Mouse (Mus musculus): ENCODE data around the gene Trnt1. TPM values are rescaled to one million over a fixed set of nuclear protein-coding genes. Genes with fewer than 3 reads are reported as not detected.

Gene Trnt1
- polyA plus RNA-seq, 1 experiment from 2014 or later = 69.3 TPM

- no peaks in the 10 kb centered on the region for H3K9me3 ChIP-seq
- 90% methylated on average over 5 of the region's 5 CpGs for WGBS
- no peaks in the 10 kb centered on the region for H3K27me3 ChIP-seq
- no peak overlapping the region for H3K4me3 ChIP-seq
- H3K36me3 ChIP-seq = peaks cover 24% of the 10 kb centered on the region
- no peak overlapping the region for H3K9ac ChIP-seq
- no peak overlapping the region for H3K27ac ChIP-seq
- no peak overlapping the region for H3K4me2 ChIP-seq (replicated peaks)
- ATAC-seq (ENCODE audit: insufficient number of reproducible peaks, insufficient read depth, low FRiP score, low TSS enrichment) = no peak
- no peaks in the 10 kb centered on the region for H3K4me1 ChIP-seq
Measured at GRCm38 (mm10) chr6:106792486-106792885, 23.6 kb downstream of the Trnt1 start.

GRCm38 (mm10) chr6:106793088-106793487 is 24.2 kb downstream of the Trnt1 start:
- Histone ChIP-seq H3K27ac (no peak overlapping the region), H3K27me3 (no peaks in the 10 kb centered on the region), H3K9ac (no peak overlapping the region), H3K4me2 (replicated peaks) (no peak overlapping the region), H3K9me3 (no peaks in the 10 kb centered on the region), H3K4me1 (no peaks in the 10 kb centered on the region), H3K4me3 (no peak overlapping the region), H3K36me3 (peaks cover 21% of the 10 kb centered on the region)
- ATAC-seq (ENCODE audit: insufficient number of reproducible peaks, insufficient read depth, low FRiP score, low TSS enrichment) = no peak
- WGBS = 92% methylated on average over 7 of the region's 7 CpGs

- no peak overlapping the region for H3K27ac ChIP-seq
- 95% methylated on average over 10 of the region's 10 CpGs for WGBS
- H3K9me3 ChIP-seq = no peaks in the 10 kb centered on the region
- no peak overlapping the region for H3K4me3 ChIP-seq
- peaks cover 3% of the 10 kb centered on the region for H3K4me1 ChIP-seq
- no peaks in the 10 kb centered on the region for H3K27me3 ChIP-seq
- no peak overlapping the region for H3K9ac ChIP-seq
- peaks cover 21% of the 10 kb centered on the region for H3K36me3 ChIP-seq
- no peak for ATAC-seq (ENCODE audit: insufficient number of reproducible peaks, insufficient read depth, low FRiP score, low TSS enrichment)
- no peak overlapping the region for H3K4me2 ChIP-seq (replicated peaks)
Measured at GRCm38 (mm10) chr6:106793621-106794020, 24.7 kb downstream of the Trnt1 start.

- 84% methylated on average over 13 of the region's 13 CpGs for WGBS
- H3K4me2 ChIP-seq (replicated peaks) = no peak overlapping the region
- H3K4me1 ChIP-seq = peaks cover 9% of the 10 kb centered on the region
- ATAC-seq (ENCODE audit: insufficient number of reproducible peaks, insufficient read depth, low FRiP score, low TSS enrichment) = no peak
- no peak overlapping the region for H3K9ac ChIP-seq
- no peak overlapping the region for H3K4me3 ChIP-seq
- H3K9me3 ChIP-seq = no peaks in the 10 kb centered on the region
- no peaks in the 10 kb centered on the region for H3K27me3 ChIP-seq
- peaks cover 21% of the 10 kb centered on the region for H3K36me3 ChIP-seq
- no peak overlapping the region for H3K27ac ChIP-seq
Measured at GRCm38 (mm10) chr6:106794094-106794814, 25.3 kb downstream of the Trnt1 start.

GRCm38 (mm10) chr6:106799333-106800226 is 30.7 kb downstream of the Trnt1 start, which contains the start of gene Crbn:
Gene Crbn, minus strand, starts transcription at chr6:106800077.
- Histone ChIP-seq H3K9me3 (no peaks in the 10 kb centered on the region), H3K27me3 (no peaks in the 10 kb centered on the region), H3K27ac (no peak within 1 kb of the TSS), H3K9ac (peak within 1 kb of the TSS; percentile 83), H3K36me3 (peaks cover 4% of the 10 kb centered on the region), H3K4me3 (peak within 1 kb of the TSS; percentile 91), H3K4me2 (replicated peaks) (peak within 1 kb of the TSS; percentile 88), H3K4me1 (peaks cover 10% of the 10 kb centered on the region)
- peak; percentile 94 for ATAC-seq (ENCODE audit: insufficient number of reproducible peaks, insufficient read depth, low FRiP score, low TSS enrichment)
- WGBS = 2% methylated on average over 57 of the region's 57 CpGs

- H3K9ac ChIP-seq = no peak overlapping the region
- H3K4me1 ChIP-seq = peaks cover 10% of the 10 kb centered on the region
- H3K27ac ChIP-seq = no peak overlapping the region
- no peaks in the 10 kb centered on the region for H3K36me3 ChIP-seq
- no peaks in the 10 kb centered on the region for H3K27me3 ChIP-seq
- no peaks in the 10 kb centered on the region for H3K9me3 ChIP-seq
- H3K4me2 ChIP-seq (replicated peaks) = peak overlapping the region; percentile 88
- 55% methylated on average over 5 of the region's 5 CpGs for WGBS
- H3K4me3 ChIP-seq = peak overlapping the region; percentile 91
- ATAC-seq (ENCODE audit: insufficient number of reproducible peaks, insufficient read depth, low FRiP score, low TSS enrichment) = peak; percentile 47
Measured at GRCm38 (mm10) chr6:106800227-106800557, 31.3 kb downstream of the Trnt1 start.

- Histone ChIP-seq H3K4me2 (replicated peaks) (no peak overlapping the region), H3K4me1 (no peaks in the 10 kb centered on the region), H3K9ac (no peak overlapping the region), H3K4me3 (no peak overlapping the region), H3K36me3 (no peaks in the 10 kb centered on the region), H3K9me3 (no peaks in the 10 kb centered on the region), H3K27ac (no peak overlapping the region), H3K27me3 (no peaks in the 10 kb centered on the region)
- ATAC-seq (ENCODE audit: insufficient number of reproducible peaks, insufficient read depth, low FRiP score, low TSS enrichment) = no peak
- 44% methylated on average over 2 of the region's 2 CpGs for WGBS
Measured at GRCm38 (mm10) chr6:106804904-106805303, 36.0 kb downstream of the Trnt1 start.

GRCm38 (mm10) chr6:106809161-106809560 is 40.2 kb downstream of the Trnt1 start:
- Histone ChIP-seq H3K4me3 (no peak overlapping the region), H3K9ac (no peak overlapping the region), H3K36me3 (no peaks in the 10 kb centered on the region), H3K9me3 (no peaks in the 10 kb centered on the region), H3K27me3 (no peaks in the 10 kb centered on the region), H3K27ac (no peak overlapping the region), H3K4me1 (no peaks in the 10 kb centered on the region), H3K4me2 (replicated peaks) (no peak overlapping the region)
- WGBS = 59% methylated on average over 2 of the region's 2 CpGs
- ATAC-seq (ENCODE audit: insufficient number of reproducible peaks, insufficient read depth, low FRiP score, low TSS enrichment) = no peak

GRCm38 (mm10) chr6:106810686-106811085 is 41.8 kb downstream of the Trnt1 start:
- no peak overlapping the region for H3K9ac ChIP-seq
- WGBS = 88% methylated on average over 3 of the region's 3 CpGs

GRCm38 (mm10) chr6:106819246-106819645 is 50.3 kb downstream of the Trnt1 start:
- Histone ChIP-seq H3K4me3 (no peak overlapping the region), H3K4me1 (no peaks in the 10 kb centered on the region), H3K36me3 (no peaks in the 10 kb centered on the region), H3K27me3 (no peaks in the 10 kb centered on the region), H3K27ac (no peak overlapping the region), H3K9ac (no peak overlapping the region), H3K9me3 (no peaks in the 10 kb centered on the region), H3K4me2 (replicated peaks) (no peak overlapping the region)
- no peak for ATAC-seq (ENCODE audit: insufficient number of reproducible peaks, insufficient read depth, low FRiP score, low TSS enrichment)

More at GRCm38 (mm10) chr6:106810686-106811085, 41.8 kb downstream of the Trnt1 start:
- no peak for ATAC-seq (ENCODE audit: insufficient number of reproducible peaks, insufficient read depth, low FRiP score, low TSS enrichment)
- Histone ChIP-seq H3K4me2 (replicated peaks) (no peak overlapping the region), H3K27me3 (no peaks in the 10 kb centered on the region), H3K4me3 (no peak overlapping the region), H3K4me1 (no peaks in the 10 kb centered on the region), H3K27ac (no peak overlapping the region), H3K9me3 (no peaks in the 10 kb centered on the region), H3K36me3 (no peaks in the 10 kb centered on the region)

GRCm38 (mm10) chr6:106819906-106820305 is 51.0 kb downstream of the Trnt1 start:
- Histone ChIP-seq H3K4me1 (no peaks in the 10 kb centered on the region), H3K36me3 (no peaks in the 10 kb centered on the region), H3K27me3 (no peaks in the 10 kb centered on the region), H3K9ac (no peak overlapping the region), H3K27ac (no peak overlapping the region), H3K4me3 (no peak overlapping the region), H3K4me2 (replicated peaks) (no peak overlapping the region), H3K9me3 (no peaks in the 10 kb centered on the region)
- WGBS = 74% methylated on average over 3 of the region's 3 CpGs
- ATAC-seq (ENCODE audit: insufficient number of reproducible peaks, insufficient read depth, low FRiP score, low TSS enrichment) = no peak

GRCm38 (mm10) chr6:106820566-106820965 is 51.6 kb downstream of the Trnt1 start:
- H3K4me2 ChIP-seq (replicated peaks) = no peak overlapping the region
- H3K27ac ChIP-seq = no peak overlapping the region
- no peak for ATAC-seq (ENCODE audit: insufficient number of reproducible peaks, insufficient read depth, low FRiP score, low TSS enrichment)
- H3K27me3 ChIP-seq = no peaks in the 10 kb centered on the region
- no peaks in the 10 kb centered on the region for H3K9me3 ChIP-seq
- no peak overlapping the region for H3K4me3 ChIP-seq
- H3K36me3 ChIP-seq = no peaks in the 10 kb centered on the region
- no peak overlapping the region for H3K9ac ChIP-seq
- no peaks in the 10 kb centered on the region for H3K4me1 ChIP-seq
